Mouse (Mus musculus) gonadal fat pad, adult 2 months (tissue): Measurements from ENCODE around the gene Arhgef2. TPM values are rescaled to one million over a fixed set of nuclear protein-coding genes. Genes with fewer than 3 reads are reported as not detected.
"Not testable (repeated sequence)": the region's sequence is repeated elsewhere in the genome, so short reads cannot be mapped to it uniquely, and the experiment has no call there.

Experiments used
- DNase-seq: peaks from one replicate; pipeline ENCODE4 v3.0.0-alpha.2; 2012; ENCODE audit warnings: low read depth
- polyA plus RNA-seq: library from polyadenylated mRNA; depleted of rRNA; stranded (reverse); fragments of >200 nt; gene quantifications from 2 replicates; pipeline ENCODE4 v1.2.3, GENCODE M21; 2012; rRNA removed

Arhgef2 gene
- 49.5 and 64.5 TPM in 2 replicates for polyA plus RNA-seq

DNA sequence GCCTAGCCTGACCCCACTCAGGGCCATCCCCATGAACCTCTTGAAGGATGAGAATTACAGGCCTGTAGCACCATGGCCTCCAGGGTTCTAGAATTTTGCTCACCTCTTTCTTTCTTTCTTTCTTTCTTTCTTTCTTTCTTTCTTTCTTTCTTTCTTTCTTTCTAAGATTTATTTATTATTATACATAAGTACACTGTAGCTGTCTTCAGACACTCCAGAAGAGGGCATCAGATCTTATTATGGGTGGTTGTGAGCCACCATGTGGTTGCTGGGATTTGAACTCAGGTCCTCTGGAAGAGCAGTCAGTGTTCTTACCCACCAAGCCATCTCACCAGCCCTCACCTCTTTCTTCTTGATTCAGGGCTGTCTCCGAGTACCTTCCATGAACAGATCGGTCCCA lies at the start of gene Arhgef2:
TSS of gene Arhgef2 (plus strand) at position 301 of the 400 bp plus-strand sequence.
- DNase-seq: not testable (repeated sequence)

DNA sequence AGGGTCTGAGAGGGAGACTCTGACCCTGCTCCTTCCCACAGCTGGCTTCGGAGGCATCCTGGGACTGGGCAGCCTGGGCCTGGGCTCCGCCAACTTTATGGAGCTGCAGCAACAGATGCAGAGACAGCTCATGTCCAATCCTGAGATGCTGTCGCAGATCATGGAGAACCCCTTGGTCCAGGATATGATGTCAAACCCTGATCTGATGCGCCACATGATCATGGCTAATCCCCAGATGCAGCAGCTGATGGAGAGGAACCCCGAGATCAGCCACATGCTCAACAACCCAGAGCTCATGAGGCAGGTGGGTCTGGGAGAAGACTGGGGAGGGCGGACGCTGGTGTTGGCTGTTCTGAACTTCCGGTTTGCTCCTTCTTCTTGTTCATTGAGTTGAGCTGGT lies 49.1 kb upstream of the Arhgef2 start:
- no peak for DNase-seq

DNA sequence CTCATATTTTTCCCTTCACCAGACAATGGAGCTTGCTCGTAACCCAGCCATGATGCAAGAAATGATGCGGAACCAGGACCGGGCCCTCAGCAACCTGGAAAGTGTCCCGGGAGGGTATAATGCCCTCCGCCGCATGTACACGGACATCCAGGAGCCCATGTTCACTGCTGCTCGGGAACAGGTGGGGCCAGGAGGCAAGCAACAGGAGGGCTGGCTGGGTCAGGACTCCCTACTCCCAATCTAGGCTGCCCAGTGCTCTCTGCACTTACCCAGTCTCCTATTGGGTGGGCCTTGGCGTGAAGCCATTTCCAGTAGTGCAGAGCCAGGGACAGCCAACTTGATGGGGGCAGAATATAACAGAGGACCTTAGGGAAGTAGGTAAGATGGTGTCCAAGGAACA lies 46.2 kb upstream of the Arhgef2 start:
- DNase-seq: no peak

DNA sequence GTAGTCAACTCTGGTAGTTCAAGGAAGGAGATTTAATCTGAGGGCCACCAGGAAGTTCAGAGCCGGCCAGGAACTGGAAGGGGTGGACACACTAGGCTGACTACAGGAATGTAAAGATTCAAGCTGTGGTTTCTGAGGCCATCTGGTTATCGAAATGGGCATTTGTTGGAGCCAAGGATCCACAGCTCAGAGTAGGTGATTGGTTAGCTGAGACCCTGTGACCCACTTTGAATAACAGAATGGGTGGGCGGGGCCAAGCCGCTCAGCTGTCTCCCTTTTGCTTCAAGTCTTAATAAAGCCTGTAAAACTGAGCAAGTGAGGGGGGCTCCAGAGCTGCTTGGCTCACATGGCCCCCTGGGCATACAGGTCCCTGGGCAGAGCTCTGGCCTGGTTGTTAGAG lies 43.8 kb upstream of the Arhgef2 start:
- DNase-seq: no peak

DNA sequence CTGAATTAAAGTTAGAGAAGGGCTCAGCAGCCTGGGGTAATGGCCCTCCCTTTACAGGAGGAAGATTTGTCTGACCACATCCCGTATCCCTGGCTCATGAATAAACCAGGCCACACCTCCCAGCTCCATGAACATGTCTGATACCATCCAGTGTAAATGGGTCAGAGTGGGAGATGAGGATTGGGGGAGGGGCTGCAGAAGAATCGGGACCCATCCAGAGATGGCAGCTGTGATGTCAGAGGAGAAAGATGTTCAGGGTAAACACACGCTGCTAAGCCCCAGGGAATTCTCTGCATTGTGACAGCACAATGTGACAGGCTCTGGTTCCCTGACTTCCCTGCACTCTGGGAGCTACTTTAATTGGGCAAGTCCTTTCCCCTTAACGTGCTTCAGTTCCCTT lies 42.3 kb upstream of the Arhgef2 start:
- DNase-seq: no peak

DNA sequence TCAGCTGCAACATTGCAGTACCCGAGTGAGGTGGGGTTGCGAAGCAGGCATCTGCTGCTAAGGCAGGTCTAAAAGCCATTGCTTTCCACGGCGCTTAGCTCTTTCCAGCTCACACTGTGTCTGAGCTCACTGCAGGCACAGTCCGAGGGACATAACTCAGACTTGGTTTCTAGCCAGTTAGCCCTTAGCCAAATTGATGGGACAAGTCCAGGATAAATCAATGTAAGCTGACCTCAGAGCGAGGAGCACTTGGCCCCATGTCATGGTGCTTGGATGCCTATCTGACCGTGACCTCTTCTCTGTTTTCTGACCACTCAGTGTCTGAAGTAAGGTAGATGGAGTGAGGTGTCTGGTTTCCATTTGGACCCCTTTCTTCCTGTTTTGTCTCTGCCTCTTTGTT lies 41.8 kb upstream of the Arhgef2 start:
- no peak for DNase-seq

DNA sequence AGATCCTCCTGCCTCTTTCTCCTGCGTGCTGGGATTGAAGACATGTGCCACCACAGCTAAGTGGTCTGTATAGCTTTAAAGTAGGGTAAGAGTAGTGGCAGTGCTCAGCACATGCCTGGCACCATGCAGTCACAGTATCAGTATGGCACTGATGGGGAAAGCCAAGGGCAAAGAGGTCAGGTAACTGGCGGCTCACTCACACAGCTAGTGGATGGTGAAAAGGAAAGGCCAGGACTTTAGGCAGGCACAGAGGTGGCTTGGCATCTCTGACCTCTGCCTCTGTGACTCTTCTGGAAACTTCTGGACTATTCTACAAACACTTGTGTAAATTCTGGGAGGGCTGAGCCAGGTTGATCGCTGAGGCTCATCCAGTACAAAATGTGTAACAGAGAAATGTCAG lies 39.6 kb upstream of the Arhgef2 start:
- no peak for DNase-seq

DNA sequence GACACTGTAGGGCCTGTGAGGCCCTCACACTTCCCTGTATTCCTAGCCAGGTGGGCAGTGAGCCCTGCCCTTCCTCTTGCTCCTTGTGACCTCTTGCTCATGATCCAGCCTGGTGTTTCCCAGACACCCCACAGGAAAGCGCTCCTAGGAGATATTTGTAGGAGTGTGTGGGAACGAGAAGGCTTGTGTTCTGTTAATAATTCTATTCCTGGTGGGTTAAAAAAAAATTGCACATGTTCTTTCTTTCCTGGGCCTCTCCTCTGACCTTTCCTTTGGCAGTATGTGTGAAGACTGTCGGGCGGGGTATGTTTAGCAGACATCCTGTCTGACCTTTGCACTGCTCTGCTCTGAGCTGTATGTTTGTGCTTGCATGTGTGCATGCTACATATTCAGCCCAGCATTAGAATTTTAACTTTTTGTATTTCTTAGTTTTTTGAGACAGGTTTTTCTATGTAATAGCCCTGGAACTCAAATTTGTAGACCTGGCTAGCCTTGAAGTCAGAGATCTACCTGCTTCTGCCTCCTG lies 39.2 kb upstream of the Arhgef2 start:
- no peak for DNase-seq

DNA sequence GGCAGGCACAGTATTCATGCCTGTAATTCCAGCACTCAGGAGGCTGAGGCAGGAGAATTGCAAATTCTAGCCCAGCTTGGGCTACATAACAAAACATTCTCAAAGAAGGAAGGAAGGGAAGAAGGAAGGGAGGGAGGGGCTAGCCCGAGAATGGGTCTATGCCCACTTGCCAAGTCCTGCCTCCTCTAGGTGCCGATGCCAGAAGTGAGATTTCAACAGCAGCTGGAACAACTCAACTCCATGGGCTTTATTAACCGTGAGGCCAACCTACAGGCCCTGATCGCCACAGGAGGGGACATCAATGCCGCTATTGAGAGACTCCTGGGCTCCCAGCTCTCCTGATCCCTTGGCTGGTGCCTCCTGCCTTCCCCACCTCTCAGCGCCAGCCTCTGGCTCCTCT lies 37.9 kb upstream of the Arhgef2 start:
- no peak for DNase-seq

DNA sequence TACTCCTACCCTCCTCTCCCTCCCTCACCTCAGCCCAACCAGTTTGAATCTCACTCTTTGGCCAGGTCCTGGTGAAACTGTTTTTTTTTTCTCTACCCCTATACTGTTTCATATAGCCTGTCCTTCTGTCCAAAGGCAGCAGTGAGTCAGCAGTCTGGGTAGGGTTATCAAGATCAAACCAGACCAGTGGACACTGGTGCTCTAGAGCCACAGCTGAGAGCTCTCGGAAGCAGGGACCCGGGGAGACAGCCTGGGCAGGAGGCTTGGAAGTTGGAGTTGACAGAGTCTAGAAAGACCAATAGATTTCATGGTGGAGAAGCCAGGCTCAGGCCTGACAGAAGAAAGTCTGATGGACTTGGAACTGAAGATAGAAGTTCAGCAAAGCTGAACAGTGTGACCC lies 37.2 kb upstream of the Arhgef2 start:
- DNase-seq: no peak

DNA sequence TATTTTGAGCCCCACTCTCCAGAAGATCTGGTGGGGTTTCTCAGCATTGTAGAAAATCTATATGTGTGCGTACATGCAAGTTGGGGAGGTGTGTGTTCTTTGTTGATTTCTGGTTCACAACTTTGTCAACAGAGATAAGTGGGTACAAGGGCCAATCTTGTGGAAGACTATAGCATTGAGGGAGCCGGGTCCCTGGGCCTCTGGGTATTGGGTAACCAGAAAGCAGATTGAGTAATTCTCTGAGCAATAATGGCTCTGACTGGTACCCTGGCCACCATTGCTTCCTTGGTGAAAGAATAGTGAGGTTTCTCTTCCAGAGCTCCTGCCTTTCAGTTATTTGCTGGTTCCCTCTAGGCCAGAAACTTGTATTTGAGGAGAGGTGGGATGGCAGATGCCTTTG lies 36.7 kb upstream of the Arhgef2 start:
- DNase-seq: no peak

DNA sequence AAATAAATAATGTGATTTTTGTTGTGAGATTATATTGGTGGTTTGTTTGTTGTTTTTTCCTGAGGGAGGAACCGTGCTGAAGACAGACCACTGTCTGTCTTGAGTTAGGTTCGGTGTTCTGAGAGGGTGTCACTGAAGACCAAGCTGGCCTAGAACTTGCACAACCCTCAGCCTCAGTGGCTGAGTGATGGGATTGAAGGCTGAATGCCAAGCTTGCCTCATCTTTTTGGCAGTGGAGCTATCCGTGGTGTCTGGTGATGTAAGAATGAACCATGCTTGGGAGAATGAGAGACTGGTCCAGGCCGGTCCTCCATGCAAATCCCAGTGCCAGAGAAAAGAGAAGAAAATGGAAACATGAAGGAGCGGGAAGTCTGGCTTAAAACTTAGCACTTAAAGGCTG lies 36.1 kb upstream of the Arhgef2 start:
- DNase-seq: no peak

DNA sequence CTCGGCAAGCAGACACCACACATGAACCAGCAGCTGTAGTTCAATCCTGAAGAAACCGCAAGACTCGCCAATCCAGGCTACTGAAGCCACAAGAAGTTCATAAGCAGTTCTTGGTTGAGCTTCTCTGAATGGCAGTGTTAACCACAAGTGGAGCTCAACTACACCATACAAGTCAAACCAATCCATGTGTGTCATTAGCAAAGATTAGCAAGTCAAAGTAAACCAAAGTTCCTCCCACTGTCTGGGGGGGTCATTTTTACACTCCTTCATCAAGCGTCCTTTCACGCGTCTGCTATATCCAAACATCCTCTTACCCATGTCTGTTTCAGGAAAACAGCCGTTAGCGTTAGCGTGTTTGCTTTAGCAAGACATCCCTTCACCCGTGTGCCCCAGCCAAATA lies 35.4 kb upstream of the Arhgef2 start:
- DNase-seq: no peak

DNA sequence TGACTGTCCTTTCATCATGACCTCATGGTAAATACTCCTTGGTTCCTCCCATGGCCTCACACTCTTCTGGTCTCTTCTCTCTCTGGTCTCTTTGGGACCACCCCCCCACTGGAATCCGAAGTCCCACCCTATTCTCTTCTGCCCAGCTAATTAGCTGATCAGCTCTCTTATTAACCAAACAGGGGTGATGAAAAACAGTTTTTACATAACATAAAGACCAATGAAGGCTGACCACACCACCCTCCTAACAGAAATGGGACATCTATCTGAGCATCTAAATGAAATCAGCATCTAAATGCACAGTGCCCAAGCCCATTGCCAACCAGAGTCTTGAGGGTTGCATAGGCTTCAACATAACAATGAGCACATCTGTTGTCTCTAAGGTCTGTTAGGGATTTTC lies 33.9 kb upstream of the Arhgef2 start:
- no peak for DNase-seq

DNA sequence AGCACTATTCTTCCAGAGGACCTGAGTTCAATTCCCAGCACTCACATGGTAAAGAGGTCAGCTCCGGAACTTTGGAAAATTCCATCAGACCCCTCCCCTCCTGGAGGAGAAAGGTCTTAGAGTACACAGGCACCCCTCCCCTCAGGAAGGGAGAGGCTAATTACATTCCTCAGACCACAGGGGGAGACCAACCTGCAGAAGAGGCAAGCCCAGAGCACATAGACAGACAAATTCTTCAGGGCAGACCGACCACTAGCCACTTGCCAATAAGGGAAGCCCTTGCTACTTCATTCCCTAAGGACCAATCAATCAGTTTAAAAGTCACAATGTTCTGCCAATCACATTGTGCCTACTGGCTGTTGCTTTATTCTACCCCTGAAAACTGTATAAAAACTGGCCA lies 32.9 kb upstream of the Arhgef2 start:
- DNase-seq: no peak

DNA sequence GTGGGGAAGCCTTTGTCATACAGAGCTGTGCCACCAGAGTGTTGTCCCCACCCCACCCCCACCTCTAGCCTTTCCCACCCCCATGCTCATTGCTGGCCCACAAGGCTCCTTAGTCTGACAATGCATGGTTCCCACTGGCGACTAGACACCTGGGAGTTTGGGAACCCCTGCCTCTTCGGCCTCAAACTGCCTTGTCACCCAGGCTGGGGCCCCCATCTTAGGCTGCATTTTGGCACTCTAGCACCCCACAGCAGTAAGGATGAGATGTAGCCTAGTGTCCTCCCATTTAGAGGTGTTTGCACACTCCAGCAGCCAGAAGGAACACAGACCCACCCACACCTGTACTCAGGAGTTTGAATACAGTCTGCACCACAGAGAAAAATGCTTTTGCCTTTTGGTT lies 32.0 kb upstream of the Arhgef2 start:
- no peak for DNase-seq

DNA sequence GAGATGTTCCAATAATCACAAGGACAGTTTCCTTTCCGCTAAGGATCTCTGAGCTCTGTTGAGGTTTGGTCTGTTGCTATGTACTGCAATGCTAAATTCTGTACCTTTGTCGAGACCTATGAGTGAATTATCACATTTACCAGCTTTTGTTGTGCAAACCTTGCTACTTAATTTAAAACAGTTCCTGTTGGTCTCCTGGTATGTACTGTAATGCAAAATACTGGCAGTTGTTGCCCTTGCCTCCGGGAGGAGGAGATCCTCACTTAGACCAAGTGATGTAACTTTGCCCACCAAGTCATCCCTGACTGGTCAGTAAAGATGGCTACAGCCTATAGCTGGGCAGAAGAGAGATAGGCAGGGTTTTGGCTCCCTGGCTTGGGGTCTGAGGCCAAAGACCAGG lies 30.2 kb upstream of the Arhgef2 start, which contains the start of gene Ssr2:
TSS of gene Ssr2 (plus strand) at position 337 of the 400 bp plus-strand sequence.
- DNase-seq: no peak

DNA sequence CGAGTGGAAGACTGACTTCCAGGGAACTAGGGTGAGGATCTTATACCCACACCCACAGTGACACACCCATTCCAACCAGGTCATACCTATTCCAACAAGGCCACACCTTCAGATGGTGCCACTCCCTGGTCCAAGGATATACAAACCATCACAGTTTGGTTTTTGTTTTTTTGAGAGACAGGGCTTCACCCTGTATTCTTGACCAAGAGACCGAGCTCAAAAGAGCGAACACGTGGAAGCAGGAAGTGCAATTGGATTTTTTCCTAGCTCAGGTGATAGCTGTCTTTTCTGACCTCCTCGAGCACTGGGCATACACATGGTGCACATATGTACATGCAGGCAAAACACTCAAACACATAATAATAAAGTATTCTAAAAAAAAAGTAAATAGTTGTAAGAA lies 27.9 kb upstream of the Arhgef2 start:
- DNase-seq: not testable (repeated sequence)

DNA sequence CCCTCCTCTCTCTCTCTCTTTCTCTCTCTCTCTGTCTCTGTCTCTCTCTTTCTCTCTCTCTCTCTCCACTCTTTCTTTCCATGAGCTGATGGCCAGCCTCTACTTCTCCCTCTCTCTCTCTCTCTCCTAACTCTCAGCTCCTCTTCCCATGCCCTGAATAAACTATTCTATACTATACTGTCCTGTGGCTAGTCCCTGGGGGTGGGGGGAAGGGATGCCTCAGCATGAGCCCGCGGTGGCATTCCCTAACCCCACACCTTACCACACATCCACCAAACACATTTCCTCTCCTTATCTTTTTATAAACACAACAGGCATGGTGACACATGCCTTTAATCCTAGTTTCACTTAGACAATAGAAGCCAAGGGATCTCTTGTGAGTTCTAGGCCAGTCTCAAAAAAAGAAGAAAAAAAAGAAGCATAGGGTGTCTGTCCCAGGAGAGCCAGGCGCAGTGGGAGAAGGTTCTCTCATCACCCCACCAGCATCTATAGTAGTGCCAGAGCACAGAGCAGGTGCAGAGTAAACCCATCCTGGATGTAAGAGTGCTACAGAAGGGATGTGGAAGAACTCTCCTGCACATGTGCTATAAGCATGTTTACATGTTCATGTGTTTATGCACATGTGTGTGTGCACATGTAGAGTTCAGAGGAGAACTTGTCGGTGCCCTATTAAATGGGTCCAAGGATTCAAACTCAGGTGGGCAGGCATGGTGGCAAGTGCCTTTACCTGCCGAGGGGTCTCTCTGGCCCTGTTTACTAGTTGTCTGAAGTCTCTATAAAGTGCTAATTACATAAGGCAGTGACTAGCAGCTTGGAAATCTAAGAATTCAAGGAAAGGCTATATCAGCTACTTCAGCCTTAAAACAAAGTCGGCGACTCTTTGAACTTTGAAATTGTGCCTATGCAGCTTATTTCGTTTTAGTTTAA lies 27.0 kb upstream of the Arhgef2 start:
- DNase-seq: no peak

DNA sequence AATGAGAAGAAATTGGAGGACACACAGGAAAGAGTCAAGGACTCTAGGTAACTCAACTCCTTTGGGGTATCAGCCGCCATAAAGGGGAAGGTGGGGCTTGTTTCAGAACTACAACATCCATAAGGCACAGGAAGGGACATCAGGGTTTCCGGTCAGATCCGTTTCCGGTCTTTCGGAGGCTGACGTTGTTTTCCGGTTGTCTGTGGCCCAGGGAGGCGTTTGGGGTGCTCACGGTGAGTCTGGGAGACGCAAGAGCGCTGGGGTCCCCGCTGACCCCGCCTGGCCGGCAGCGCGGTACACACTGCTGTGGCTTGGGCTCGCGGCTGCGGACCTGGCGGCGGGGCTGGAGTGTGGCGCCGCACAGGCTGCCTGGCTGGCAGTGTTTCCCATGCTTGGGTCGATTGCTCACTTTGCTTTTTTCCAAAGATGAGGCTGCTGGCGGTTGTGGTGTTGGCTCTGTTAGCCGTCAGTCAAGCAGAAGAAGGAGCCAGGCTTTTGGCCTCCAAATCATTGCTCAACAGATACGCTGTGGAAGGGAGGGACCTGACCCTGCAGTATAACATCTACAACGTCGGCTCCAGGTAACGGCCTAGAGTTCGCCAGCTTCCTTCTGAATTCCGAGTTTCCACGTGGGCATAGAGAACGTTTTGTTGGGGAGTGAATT lies 26.2 kb upstream of the Arhgef2 start:
- no peak for DNase-seq

DNA sequence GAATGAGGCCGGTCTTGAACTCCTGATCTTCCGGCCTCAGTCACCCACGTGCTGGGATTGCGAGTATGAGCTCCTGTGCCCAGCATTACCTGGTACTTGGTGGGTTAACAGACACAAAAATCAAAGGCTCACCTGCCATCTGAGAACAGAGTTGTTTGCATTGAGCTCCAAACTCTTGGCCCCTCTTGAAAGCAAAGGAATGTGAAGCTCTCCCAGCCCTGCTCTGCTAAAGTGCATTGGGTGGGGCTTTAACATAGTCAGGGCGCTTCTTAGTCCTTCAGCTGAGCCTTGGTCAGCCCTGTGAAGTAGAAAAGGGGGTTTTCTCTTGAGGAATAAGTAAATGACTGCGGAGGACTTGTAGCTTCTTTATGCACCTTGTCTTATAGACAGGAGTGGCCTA lies 20.0 kb upstream of the Arhgef2 start:
- DNase-seq: no peak

DNA sequence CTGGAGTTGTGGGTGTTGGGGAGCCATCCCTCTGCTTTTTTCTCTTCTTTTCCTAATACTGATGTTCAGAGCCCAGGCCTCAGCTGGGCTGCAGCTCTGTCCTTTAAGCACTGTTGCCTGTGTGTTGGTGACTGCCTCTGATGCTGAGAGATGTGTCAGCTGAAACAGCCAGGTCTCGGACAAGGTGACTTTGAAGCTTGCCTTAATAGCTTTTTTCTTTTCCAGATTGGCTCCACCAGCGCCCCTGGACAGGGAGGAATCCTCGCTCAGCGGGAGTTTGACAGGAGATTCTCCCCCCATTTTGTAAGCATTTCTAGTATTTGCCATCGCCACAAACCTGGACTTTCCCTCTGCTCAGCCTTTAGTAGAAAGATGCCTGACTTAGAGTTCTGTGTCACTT lies 19.1 kb upstream of the Arhgef2 start:
- DNase-seq: no peak

DNA sequence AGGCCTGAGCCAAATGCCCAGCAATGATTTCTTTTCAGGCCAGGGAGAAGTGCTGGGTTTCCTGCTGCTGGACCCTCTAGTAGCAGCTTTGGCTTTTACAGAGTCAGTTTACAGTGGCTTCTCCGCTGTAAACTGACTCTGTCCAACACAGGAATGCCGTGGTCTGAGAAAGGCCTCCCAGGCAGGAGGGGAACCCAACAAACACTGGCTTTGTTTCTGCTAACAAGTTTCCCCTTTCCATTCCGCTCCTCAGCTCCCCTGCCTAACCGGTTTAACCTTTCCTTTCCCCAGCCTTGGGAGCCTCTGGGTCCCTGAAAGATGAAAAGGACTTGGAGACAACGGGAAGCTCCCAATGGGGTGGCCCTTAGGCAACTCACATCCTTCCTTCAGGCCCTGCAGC lies 15.5 kb upstream of the Arhgef2 start:
- no peak for DNase-seq
